Mouse (Mus musculus) gastrocnemius, adult 2 months (tissue): ENCODE measurements around the gene Orm1. TPM values are rescaled to one million over a fixed set of nuclear protein-coding genes. Genes with fewer than 3 reads are reported as not detected.
"Not testable (repeated sequence)": the region's sequence is repeated elsewhere in the genome, so short reads cannot be mapped to it uniquely, and the experiment has no call there.

Experiments used
- DNase-seq: peaks from one replicate; pipeline ENCODE4 v3.0.0; 2022
- H3K27ac ChIP-seq: fragments of 200-600 bp; 2 replicates; pipeline ENCODE4 v1.8.1; 2022; ENCODE audit warnings: mild to moderate bottlenecking
- H3K4me3 ChIP-seq: fragments of 200-600 bp; 2 replicates; pipeline ENCODE4 v1.8.1; 2022; ENCODE audit warnings: mild to moderate bottlenecking, moderate library complexity
- CTCF ChIP-seq: fragments of 200-600 bp; IDR thresholded peaks from 2 replicates; pipeline ENCODE4 v1.8.1; 2022; ENCODE audit warnings: antibody characterized with exemption, mild to moderate bottlenecking, moderate library complexity
- intact Hi-C: fragments of 180-260 bp; cut with DNase I; formaldehyde crosslinking; loops from one replicate; pipeline ENCODE4 v1.15.1; 2025
- total RNA-seq, 2 experiments: library from RNA; stranded (reverse); gene quantifications; 2 replicates each; pipeline ENCODE4 v1.2.3; 2021

Gene Orm1
- total RNA-seq, 2 experiments from 2014 or later = 1.3 TPM; not detected in 1

DNA sequence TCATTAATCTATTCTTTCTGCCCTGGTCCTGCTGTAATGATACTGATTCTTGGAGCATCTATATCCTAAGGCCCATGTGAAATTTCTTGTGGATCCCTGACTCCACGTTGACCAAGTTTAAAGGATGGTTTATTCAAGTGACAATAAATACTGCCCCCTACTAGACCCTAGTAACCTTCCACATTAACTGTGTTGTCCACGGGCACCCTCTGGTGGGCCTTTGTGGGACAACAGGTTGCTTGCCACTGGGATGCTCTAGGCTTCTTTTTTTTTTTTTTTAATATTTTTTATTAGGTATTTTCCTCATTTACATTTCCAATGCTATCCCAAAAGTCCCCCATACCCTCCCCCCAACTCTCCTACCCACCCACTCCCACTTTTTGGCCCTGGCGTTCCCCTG lies 24.8 kb upstream of the Orm1 start:
- TF ChIP-seq CTCF = peak; percentile 83
- intact Hi-C loops = loop anchor here (1.0 kb wide), 2 partner anchors 106 to 160 kb away; no protein-coding TSS in a partner anchor
- DNase-seq = peak; percentile 74
- H3K27ac ChIP-seq, H3K4me3 ChIP-seq: not testable (repeated sequence)

DNA sequence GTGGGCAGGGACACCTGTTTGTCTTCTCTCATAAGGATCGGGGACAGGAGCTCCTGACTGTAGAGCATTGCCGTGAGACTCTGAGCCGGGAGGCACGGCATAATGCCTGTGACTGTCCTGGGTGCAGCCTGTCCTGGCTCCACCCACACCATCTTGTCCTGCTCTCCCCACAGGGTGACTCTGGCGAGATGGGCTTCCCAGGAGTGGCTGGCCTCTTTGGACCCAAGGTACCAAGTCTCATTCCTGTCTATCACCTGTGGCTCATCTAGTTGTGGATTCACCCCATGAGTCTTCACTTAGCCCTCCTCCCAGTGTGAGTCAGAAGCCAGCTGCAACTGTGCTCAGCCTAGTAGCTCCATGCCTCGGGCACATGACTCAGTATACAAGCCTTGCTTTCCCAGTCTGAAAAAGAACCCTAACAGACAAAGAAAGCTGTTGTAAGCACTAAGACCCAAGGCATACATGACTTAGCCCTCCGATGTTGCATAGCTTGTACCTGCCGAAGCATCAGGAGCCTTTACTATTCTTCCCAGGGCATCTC lies 21.0 kb upstream of the Orm1 start:
- TF ChIP-seq CTCF = no peak
- Histone ChIP-seq H3K4me3 (no peak overlapping the region), H3K27ac (no peak overlapping the region)
- no peak for DNase-seq
- intact Hi-C loops = no loop called here

DNA sequence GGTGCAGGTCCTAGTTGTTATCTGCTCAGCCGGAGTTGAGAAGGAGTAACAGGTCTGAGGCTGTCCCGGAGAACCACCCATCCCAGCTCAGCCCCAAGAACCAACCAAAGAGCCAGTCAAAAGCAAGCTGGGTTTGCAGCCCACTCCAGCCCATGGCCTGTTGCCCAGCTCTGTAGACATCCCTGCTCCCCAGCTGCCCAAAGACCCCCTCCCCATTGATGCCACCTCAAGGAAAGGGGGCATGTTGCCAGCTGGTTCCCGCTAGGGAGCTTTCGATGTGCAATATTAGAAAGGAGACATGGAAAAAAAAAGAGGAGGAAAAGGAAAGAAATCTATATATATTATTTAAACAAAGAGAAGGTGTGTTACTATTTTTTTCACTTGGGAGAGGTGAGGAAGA lies 11.0 kb upstream of the Orm1 start:
- DNase-seq = peak; percentile 12
- intact Hi-C loops = no loop called here
- H3K27ac ChIP-seq = no peak overlapping the region
- TF ChIP-seq CTCF = no peak
- no peak overlapping the region for H3K4me3 ChIP-seq

DNA sequence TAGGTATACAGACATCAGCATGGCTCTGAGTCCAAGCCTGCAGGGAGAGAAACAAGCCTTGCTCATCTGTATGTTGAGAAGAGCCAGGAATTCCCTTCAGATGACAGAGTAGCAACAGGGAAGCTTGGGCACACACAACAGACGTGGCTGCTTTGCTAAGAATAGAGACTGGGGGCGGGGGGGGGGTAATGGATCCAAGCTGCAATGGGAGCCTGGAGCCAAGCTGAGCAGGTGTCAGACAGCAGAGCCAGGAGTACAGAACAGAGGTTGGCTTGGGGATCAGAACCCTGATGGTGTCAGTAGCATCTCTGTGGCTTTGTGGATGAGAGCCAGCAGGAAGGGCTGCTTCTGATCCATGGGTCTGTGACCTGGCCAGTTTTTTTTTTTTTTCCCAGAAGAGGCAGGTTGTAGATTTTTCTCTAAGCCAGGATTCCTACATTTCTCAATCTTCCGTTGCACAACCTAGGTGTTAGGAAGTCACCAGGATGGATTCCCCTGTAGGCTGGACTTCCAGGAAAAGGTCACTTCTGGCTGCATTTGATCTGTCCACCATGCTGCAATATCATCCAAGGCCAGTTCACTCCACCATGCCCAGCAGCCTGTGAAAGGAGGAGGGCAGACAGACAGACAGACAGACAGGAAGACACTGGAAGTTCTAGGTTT lies 5.8 kb upstream of the Orm1 start:
- DNase-seq = peak; percentile 70
- no peak for TF ChIP-seq CTCF

DNA sequence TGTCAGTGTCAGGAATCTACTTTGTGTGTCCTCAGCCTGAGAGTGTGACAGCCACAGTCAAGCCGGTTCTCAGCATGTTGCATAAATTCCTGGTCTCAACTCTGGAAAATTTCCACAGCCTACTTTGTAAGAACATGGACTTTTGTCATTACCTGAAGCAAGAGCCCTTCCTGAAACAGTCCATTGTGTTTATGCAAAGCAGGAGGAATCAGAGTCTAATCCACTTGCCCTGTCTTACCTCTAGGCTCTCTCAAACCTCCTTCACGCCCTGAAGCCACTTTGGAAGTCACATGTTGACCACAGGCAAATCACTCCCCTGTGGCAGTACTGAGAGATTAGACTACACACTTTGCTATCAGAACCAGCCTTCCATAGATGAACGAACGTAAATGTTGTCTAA lies 1.9 kb upstream of the Orm1 start:
- TF ChIP-seq CTCF = no peak
- H3K4me3 ChIP-seq = no peak overlapping the region
- no peak for DNase-seq
- intact Hi-C loops = no loop called here
- no peak overlapping the region for H3K27ac ChIP-seq

More for the DNA sequence above, 5.8 kb upstream of the Orm1 start:
- no peak overlapping the region for H3K4me3 ChIP-seq
- intact Hi-C loops = no loop called here
- no peak overlapping the region for H3K27ac ChIP-seq

GRCm38 (mm10) chr4:63343608-63344007 lies 752 bp upstream of the Orm1 start:
- TF ChIP-seq CTCF = no peak
- no peak overlapping the region for H3K27ac ChIP-seq
- no peak overlapping the region for H3K4me3 ChIP-seq
- intact Hi-C loops = no loop called here
- DNase-seq = no peak

DNA sequence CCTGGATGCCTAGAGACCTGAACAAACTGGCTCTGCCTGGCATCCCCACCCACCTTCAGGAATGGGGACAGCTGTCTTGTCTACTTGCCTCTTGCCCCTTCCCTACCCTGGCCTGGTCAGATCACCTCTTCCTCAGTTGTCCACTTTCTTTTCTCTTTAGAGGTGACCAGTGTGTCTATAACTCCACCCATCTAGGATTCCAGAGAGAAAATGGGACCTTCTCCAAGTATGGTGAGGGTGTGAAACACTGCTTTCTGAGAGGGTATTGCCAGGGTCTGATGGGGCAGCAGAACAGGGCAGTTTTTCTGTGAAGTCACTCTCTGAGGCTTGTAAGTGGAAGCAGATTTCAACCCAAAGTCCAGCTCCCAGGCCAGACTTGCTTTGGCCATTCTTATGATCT lies 901 bp downstream of the Orm1 start:
- no peak overlapping the region for H3K4me3 ChIP-seq
- no peak overlapping the region for H3K27ac ChIP-seq
- intact Hi-C loops = no loop called here
- no peak for TF ChIP-seq CTCF
- DNase-seq = no peak

GRCm38 (mm10) chr4:63346659-63347058 lies 2.3 kb downstream of the Orm1 start:
- TF ChIP-seq CTCF = no peak
- H3K4me3 ChIP-seq = no peak overlapping the region
- DNase-seq = peak; percentile 8
- intact Hi-C loops = no loop called here
- H3K27ac ChIP-seq = no peak overlapping the region

- no peak for TF ChIP-seq CTCF
- intact Hi-C loops = no loop called here
- peak; percentile 6 for DNase-seq
- no peak overlapping the region for H3K27ac ChIP-seq
- no peak overlapping the region for H3K4me3 ChIP-seq
Measured at GRCm38 (mm10) chr4:63348524-63348923, 4.2 kb downstream of the Orm1 start.

GRCm38 (mm10) chr4:63355877-63356665 lies 11.7 kb downstream of the Orm1 start, which contains the start of gene Orm3:
Orm3 (plus strand) TSS chr4:63356162.
- Histone ChIP-seq H3K27ac (no peak within 1 kb of the TSS), H3K4me3 (no peak within 1 kb of the TSS)
- TF ChIP-seq CTCF = no peak
- no peak for DNase-seq
- intact Hi-C loops = no loop called here

DNA sequence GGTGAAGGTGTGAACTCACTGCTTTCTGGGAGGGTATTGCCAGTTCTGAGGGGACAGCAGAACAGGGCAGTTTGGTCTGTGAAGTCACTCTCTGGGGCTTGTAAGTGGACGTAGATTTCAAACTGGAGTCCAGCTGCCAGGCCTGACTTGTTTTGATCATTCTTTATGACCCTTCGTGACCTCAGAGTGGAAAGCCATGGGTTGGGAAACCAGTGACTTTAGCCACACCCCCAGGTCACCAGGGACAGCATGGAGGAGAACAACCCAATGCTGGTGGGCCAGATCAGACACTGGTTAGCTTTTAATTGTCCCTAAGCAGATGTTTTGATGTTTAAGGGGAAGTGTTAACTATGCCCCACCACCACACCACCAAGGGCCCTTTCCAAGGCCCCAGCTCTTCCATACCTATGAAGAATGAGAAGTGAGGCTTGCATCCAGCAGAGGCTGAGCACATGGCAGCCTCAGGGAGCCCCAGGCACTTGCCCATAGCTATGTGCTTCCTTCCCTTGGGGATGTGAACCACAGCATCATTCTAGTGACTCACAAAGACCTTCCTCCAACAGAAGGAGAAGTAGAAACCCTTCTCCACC lies 12.7 kb downstream of the Orm1 start:
- no peak for TF ChIP-seq CTCF
- DNase-seq = peak; percentile 57
- intact Hi-C loops = no loop called here
- no peak overlapping the region for H3K27ac ChIP-seq
- H3K4me3 ChIP-seq = no peak overlapping the region

DNA sequence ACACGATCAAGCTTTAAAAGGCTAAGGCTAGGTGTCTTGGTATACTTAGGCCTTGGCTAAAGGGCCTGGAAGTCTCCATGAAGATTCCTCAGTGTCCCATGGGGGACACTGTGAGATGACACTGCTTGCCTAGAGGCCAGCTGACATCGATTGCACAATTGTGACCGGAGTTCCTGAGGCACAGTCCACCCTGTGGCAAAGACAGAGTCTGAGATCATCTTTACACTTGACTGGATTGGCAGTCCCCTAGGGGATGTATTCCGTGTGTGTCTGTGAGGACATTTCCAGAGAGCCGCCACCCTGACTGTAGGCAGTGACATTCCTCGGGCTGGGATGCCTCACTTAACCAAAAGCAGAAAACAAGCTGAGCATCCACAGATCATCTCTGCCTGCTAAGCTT lies 15.5 kb downstream of the Orm1 start:
- no peak overlapping the region for H3K4me3 ChIP-seq
- TF ChIP-seq CTCF = no peak
- DNase-seq = peak; percentile 38
- intact Hi-C loops = no loop called here
- H3K27ac ChIP-seq = no peak overlapping the region

- intact Hi-C loops = no loop called here
- no peak for TF ChIP-seq CTCF
- peak; percentile 59 for DNase-seq
- Histone ChIP-seq H3K4me3 (no peak within 1 kb of the TSS), H3K27ac (no peak within 1 kb of the TSS)
Measured at GRCm38 (mm10) chr4:63362150-63362549, 17.8 kb downstream of the Orm1 start, which contains the start of gene Orm2. Orm2 (plus strand) TSS chr4:63362449.
